Comparison of ENCODE assay signal across 14 mouse cellular contexts in genomic region chr5:75744475-75745045, GRCm38 (mm10).
DNase-seq lines count a peak whose midpoint lies in the region; ATAC-seq and TF ChIP-seq lines count a peak whose summit lies in the region.
"Had no signal": no experiment of that assay in that cellular context is flagged by ENCODE, and none has a peak within 500 bp of the region (broad histone marks: within the 10 kb centered on the region; RNA-seq: fewer than 3 reads in every experiment).

No protein-coding gene starts in this region.

- H3K4me1 ChIP-seq in midbrain, embryonic 10.5 days: peaks cover 21% of the 10 kb centered on the region
- H3K4me1 ChIP-seq in midbrain, embryonic 11.5 days (ENCODE audit: control insufficient read depth, insufficient read depth, low read length): peaks cover 7% of the 10 kb centered on the region
- peaks cover 20% of the 10 kb centered on the region for H3K4me1 ChIP-seq in embryonic facial prominence, embryonic 10.5 days
- no peaks in the 10 kb centered on the region; the same call in 1 of the 2 replicates for H3K4me1 ChIP-seq in hindbrain, postnatal 0 days (ENCODE audit: insufficient read depth, low read length)

- no peak for TF ChIP-seq CTCF in hindbrain, postnatal 0 days (IDR thresholded peaks at IDR 0.05; ENCODE audit: low read depth)

- intact Hi-C loops in left cerebral cortex, postnatal 10 days (cut with DNase I): no loop called here

- no peak overlapping the region for H3K4me3 ChIP-seq in midbrain, embryonic 10.5 days
- no peak overlapping the region for H3K4me3 ChIP-seq in midbrain, embryonic 11.5 days (ENCODE audit: low read depth, low read length)
- no peak overlapping the region for H3K4me3 ChIP-seq in embryonic facial prominence, embryonic 10.5 days
- no peak overlapping the region for H3K4me3 ChIP-seq in hindbrain, postnatal 0 days (ENCODE audit: low read length)
- H3K4me3 ChIP-seq: erythroblast, embryonic 14.5 days; heart, embryonic 13.5 days had no signal

- H3K9me3 ChIP-seq in midbrain, embryonic 10.5 days (replicated peaks): no peaks in the 10 kb centered on the region
- no peaks in the 10 kb centered on the region for H3K9me3 ChIP-seq in midbrain, embryonic 11.5 days (ENCODE audit: control insufficient read depth, low read length)
- no peaks in the 10 kb centered on the region for H3K9me3 ChIP-seq in embryonic facial prominence, embryonic 10.5 days
- no peaks in the 10 kb centered on the region for H3K9me3 ChIP-seq in hindbrain, postnatal 0 days (ENCODE audit: low read length)
- H3K9me3 ChIP-seq: heart, embryonic 13.5 days had no signal

- no peak for DNase-seq in midbrain, embryonic 10.5 days (ENCODE audit: low spot score)
- no peak for DNase-seq in midbrain, embryonic 11.5 days (ENCODE audit: low spot score, missing footprints)
- no peak for DNase-seq in embryonic facial prominence, embryonic 10.5 days (ENCODE audit: low spot score)
- no peak for DNase-seq in hindbrain, postnatal 0 days (ENCODE audit: low spot score)
- DNase-seq in T-cell, adult 2 months (ENCODE audit: low spot score): no peak
- no peak for DNase-seq in left cerebral cortex, postnatal 10 days (ENCODE audit: extremely low spot score in 1 of 2, low spot score in 2 of 2)
- DNase-seq: cerebellum, adult 18-20 months; embryo, embryonic 11 days; gastrocnemius, postnatal 36 days; right cerebral cortex, postnatal 14 days had no signal

- no peak overlapping the region for H3K4me2 ChIP-seq in midbrain, embryonic 11.5 days
- no peak overlapping the region for H3K4me2 ChIP-seq in hindbrain, postnatal 0 days (ENCODE audit: low read depth, low read length)
- H3K4me2 ChIP-seq: heart, embryonic 13.5 days had no signal

- H3K9ac ChIP-seq in midbrain, embryonic 11.5 days (ENCODE audit: low read length): no peak overlapping the region
- no peak overlapping the region for H3K9ac ChIP-seq in hindbrain, postnatal 0 days (replicated peaks; ENCODE audit: low read length)
- H3K9ac ChIP-seq: heart, embryonic 13.5 days had no signal

- peak overlapping the region; percentile 39 for H3K27ac ChIP-seq in midbrain, embryonic 10.5 days (replicated peaks)
- H3K27ac ChIP-seq in midbrain, embryonic 11.5 days (ENCODE audit: low read depth, low read length): no peak overlapping the region
- peak overlapping the region; percentile 35; the same call in 1 of the 2 replicates for H3K27ac ChIP-seq in embryonic facial prominence, embryonic 10.5 days (replicated peaks)
- H3K27ac ChIP-seq in hindbrain, postnatal 0 days: peak overlapping the region; percentile 16; the same call in 1 of the 2 replicates
- H3K27ac ChIP-seq: heart, embryonic 13.5 days had no signal

- no peaks in the 10 kb centered on the region for H3K36me3 ChIP-seq in midbrain, embryonic 10.5 days
- no peaks in the 10 kb centered on the region for H3K36me3 ChIP-seq in midbrain, embryonic 11.5 days (ENCODE audit: control insufficient read depth, insufficient read depth, low read length)
- H3K36me3 ChIP-seq in embryonic facial prominence, embryonic 10.5 days (replicated peaks): no peaks in the 10 kb centered on the region
- no peaks in the 10 kb centered on the region for H3K36me3 ChIP-seq in hindbrain, postnatal 0 days (ENCODE audit: insufficient read depth, low read length)
- H3K36me3 ChIP-seq: heart, embryonic 13.5 days had no signal

- no peaks in the 10 kb centered on the region for H3K27me3 ChIP-seq in midbrain, embryonic 10.5 days (ENCODE audit: low read depth, poor library complexity, severe bottlenecking)
- H3K27me3 ChIP-seq in midbrain, embryonic 11.5 days (ENCODE audit: control insufficient read depth, insufficient read depth, low read length): no peaks in the 10 kb centered on the region
- no peaks in the 10 kb centered on the region for H3K27me3 ChIP-seq in embryonic facial prominence, embryonic 10.5 days (replicated peaks; ENCODE audit: low read depth, poor library complexity, severe bottlenecking)
- no peaks in the 10 kb centered on the region for H3K27me3 ChIP-seq in hindbrain, postnatal 0 days (ENCODE audit: insufficient read depth, low read length)

- WGBS in midbrain, embryonic 10.5 days: 33% methylated on average over 6 of the region's 6 CpGs
- WGBS in midbrain, embryonic 11.5 days: 18% methylated on average over 5 of the region's 6 CpGs
- 43% methylated on average over 6 of the region's 6 CpGs for WGBS in embryonic facial prominence, embryonic 10.5 days
- 13% methylated on average over 5 of the region's 6 CpGs for WGBS in hindbrain, postnatal 0 days

- no peak for ATAC-seq in midbrain, embryonic 11.5 days (ENCODE audit: low FRiP score)
- ATAC-seq in hindbrain, postnatal 0 days: no peak
- peak; percentile 90 for ATAC-seq in megakaryocyte progenitor cell, adult 5-6 weeks (replicated peaks; ENCODE audit: poor library complexity)
- ATAC-seq: lung, postnatal 0 days had no signal
